Mouse (Mus musculus): Measurements from ENCODE around the gene Lhfpl2. TPM values are rescaled to one million over a fixed set of nuclear protein-coding genes. Genes with fewer than 3 reads are reported as not detected.
A peak's percentile ranks its signal among the peaks of the same experiment; 100 is the strongest.

Gene Lhfpl2
- polyA plus RNA-seq, 1 experiment from 2014 or later: 18.2 TPM

- H3K9ac ChIP-seq (replicated peaks): no peak overlapping the region
- peaks cover 33% of the 10 kb centered on the region for H3K4me1 ChIP-seq
- no peak overlapping the region for H3K4me2 ChIP-seq
- no peak for ATAC-seq (ENCODE audit: low FRiP score)
- no peaks in the 10 kb centered on the region for H3K9me3 ChIP-seq (replicated peaks)
- no peak overlapping the region for H3K27ac ChIP-seq (replicated peaks)
- 30% methylated on average over 16 of the region's 16 CpGs for WGBS
- no peaks in the 10 kb centered on the region for H3K36me3 ChIP-seq
- H3K27me3 ChIP-seq (replicated peaks): peaks cover 62% of the 10 kb centered on the region
- no peak overlapping the region for H3K4me3 ChIP-seq (replicated peaks)
These were observed 12.1 kb downstream of the Lhfpl2 start for GRCm38 (mm10) chr13:94069421-94070307.

GRCm38 (mm10) chr13:94070308-94070619, 12.7 kb downstream of the Lhfpl2 start:
- WGBS: 73% methylated on average over 3 of the region's 3 CpGs
- peaks cover 56% of the 10 kb centered on the region for H3K27me3 ChIP-seq (replicated peaks)
- H3K4me2 ChIP-seq: no peak overlapping the region

GRCm38 (mm10) chr13:94070927-94071326, 13.3 kb downstream of the Lhfpl2 start:
- Histone ChIP-seq H3K4me2 (no peak overlapping the region), H3K27me3 (replicated peaks) (peaks cover 53% of the 10 kb centered on the region), H3K36me3 (no peaks in the 10 kb centered on the region), H3K4me3 (replicated peaks) (no peak overlapping the region), H3K9me3 (replicated peaks) (no peaks in the 10 kb centered on the region), H3K4me1 (peaks cover 23% of the 10 kb centered on the region), H3K9ac (replicated peaks) (no peak overlapping the region), H3K27ac (replicated peaks) (no peak overlapping the region)
- ATAC-seq (ENCODE audit: low FRiP score): no peak
- 94% methylated on average over 3 of the region's 3 CpGs for WGBS

More at GRCm38 (mm10) chr13:94070308-94070619, 12.7 kb downstream of the Lhfpl2 start:
- Histone ChIP-seq H3K9ac (replicated peaks) (no peak overlapping the region), H3K4me1 (peaks cover 27% of the 10 kb centered on the region), H3K27ac (replicated peaks) (no peak overlapping the region), H3K9me3 (replicated peaks) (no peaks in the 10 kb centered on the region), H3K36me3 (no peaks in the 10 kb centered on the region), H3K4me3 (replicated peaks) (no peak overlapping the region)
- no peak for ATAC-seq (ENCODE audit: low FRiP score)

GRCm38 (mm10) chr13:94073046-94073715, 15.6 kb downstream of the Lhfpl2 start:
- 39% methylated on average over 9 of the region's 9 CpGs for WGBS
- Histone ChIP-seq H3K27ac (replicated peaks) (peak overlapping the region; percentile 42; the same call in 1 of the 2 replicates), H3K9ac (replicated peaks) (no peak overlapping the region), H3K4me2 (no peak overlapping the region), H3K36me3 (no peaks in the 10 kb centered on the region), H3K4me1 (peaks cover 27% of the 10 kb centered on the region), H3K27me3 (replicated peaks) (peaks cover 35% of the 10 kb centered on the region), H3K4me3 (replicated peaks) (no peak overlapping the region), H3K9me3 (replicated peaks) (no peaks in the 10 kb centered on the region)
- no peak for ATAC-seq (ENCODE audit: low FRiP score)

GRCm38 (mm10) chr13:94073716-94074115, 16.1 kb downstream of the Lhfpl2 start:
- peaks cover 41% of the 10 kb centered on the region for H3K27me3 ChIP-seq (replicated peaks)
- H3K4me3 ChIP-seq (replicated peaks): no peak overlapping the region
- 46% methylated on average over 5 of the region's 5 CpGs for WGBS
- H3K27ac ChIP-seq (replicated peaks): no peak overlapping the region
- ATAC-seq (ENCODE audit: low FRiP score): no peak
- no peaks in the 10 kb centered on the region for H3K9me3 ChIP-seq (replicated peaks)
- H3K36me3 ChIP-seq: no peaks in the 10 kb centered on the region
- peaks cover 27% of the 10 kb centered on the region for H3K4me1 ChIP-seq
- H3K9ac ChIP-seq (replicated peaks): no peak overlapping the region
- no peak overlapping the region for H3K4me2 ChIP-seq

GRCm38 (mm10) chr13:94075181-94075580, 17.6 kb downstream of the Lhfpl2 start:
- H3K27ac ChIP-seq (replicated peaks): no peak overlapping the region
- no peak for ATAC-seq (ENCODE audit: low FRiP score)
- H3K36me3 ChIP-seq: no peaks in the 10 kb centered on the region
- WGBS: 88% methylated on average over 1 of the region's 1 CpGs
- H3K4me1 ChIP-seq: peaks cover 22% of the 10 kb centered on the region
- no peak overlapping the region for H3K9ac ChIP-seq (replicated peaks)
- peaks cover 47% of the 10 kb centered on the region for H3K27me3 ChIP-seq (replicated peaks)
- no peak overlapping the region for H3K4me3 ChIP-seq (replicated peaks)
- H3K4me2 ChIP-seq: no peak overlapping the region
- no peaks in the 10 kb centered on the region for H3K9me3 ChIP-seq (replicated peaks)

GRCm38 (mm10) chr13:94077136-94078018, 19.8 kb downstream of the Lhfpl2 start:
- no peaks in the 10 kb centered on the region for H3K9me3 ChIP-seq (replicated peaks)
- WGBS: 51% methylated on average over 14 of the region's 14 CpGs
- H3K27ac ChIP-seq (replicated peaks): no peak overlapping the region
- H3K27me3 ChIP-seq (replicated peaks): peaks cover 34% of the 10 kb centered on the region
- H3K4me2 ChIP-seq: no peak overlapping the region
- H3K4me1 ChIP-seq: peaks cover 22% of the 10 kb centered on the region
- H3K9ac ChIP-seq (replicated peaks): no peak overlapping the region
- H3K36me3 ChIP-seq: no peaks in the 10 kb centered on the region
- no peak for ATAC-seq (ENCODE audit: low FRiP score)
- H3K4me3 ChIP-seq (replicated peaks): no peak overlapping the region

GRCm38 (mm10) chr13:94083196-94083595, 25.6 kb downstream of the Lhfpl2 start:
- Histone ChIP-seq H3K4me2 (no peak overlapping the region), H3K9ac (replicated peaks) (no peak overlapping the region), H3K27ac (replicated peaks) (no peak overlapping the region), H3K4me3 (replicated peaks) (no peak overlapping the region), H3K36me3 (no peaks in the 10 kb centered on the region), H3K4me1 (peaks cover 16% of the 10 kb centered on the region), H3K27me3 (replicated peaks) (peaks cover 24% of the 10 kb centered on the region), H3K9me3 (replicated peaks) (no peaks in the 10 kb centered on the region)
- no peak for ATAC-seq (ENCODE audit: low FRiP score)
- 56% methylated on average over 8 of the region's 8 CpGs for WGBS

GRCm38 (mm10) chr13:94084220-94085126, 26.9 kb downstream of the Lhfpl2 start:
- peak; percentile 71 for ATAC-seq (ENCODE audit: low FRiP score)
- H3K27me3 ChIP-seq (replicated peaks): peaks cover 11% of the 10 kb centered on the region
- H3K4me1 ChIP-seq: peaks cover 16% of the 10 kb centered on the region
- H3K36me3 ChIP-seq: no peaks in the 10 kb centered on the region
- H3K27ac ChIP-seq (replicated peaks): no peak overlapping the region
- no peak overlapping the region for H3K9ac ChIP-seq (replicated peaks)
- 53% methylated on average over 15 of the region's 15 CpGs for WGBS
- no peaks in the 10 kb centered on the region for H3K9me3 ChIP-seq (replicated peaks)
- no peak overlapping the region for H3K4me3 ChIP-seq (replicated peaks)
- no peak overlapping the region for H3K4me2 ChIP-seq

- Histone ChIP-seq H3K9me3 (replicated peaks) (no peaks in the 10 kb centered on the region), H3K27ac (replicated peaks) (no peak overlapping the region), H3K4me1 (peaks cover 16% of the 10 kb centered on the region), H3K27me3 (replicated peaks) (peaks cover 7% of the 10 kb centered on the region; the same call in 1 of the 2 replicates), H3K36me3 (no peaks in the 10 kb centered on the region), H3K9ac (replicated peaks) (no peak overlapping the region), H3K4me2 (no peak overlapping the region), H3K4me3 (replicated peaks) (no peak overlapping the region)
- no peak for ATAC-seq (ENCODE audit: low FRiP score)
- 92% methylated on average over 12 of the region's 12 CpGs for WGBS
These were observed 28.7 kb downstream of the Lhfpl2 start for GRCm38 (mm10) chr13:94086090-94086808.

Measured in neural tube, embryonic 15.5 days (tissue).